Mouse (Mus musculus): ENCODE results near the gene Ppp2r5a.
A peak's percentile ranks its signal among the peaks of the same experiment; 100 is the strongest.

Ppp2r5a gene

GRCm38 (mm10) chr1:191328019-191328441, 75.0 kb downstream of the Ppp2r5a start:
- no peak for DNase-seq (ENCODE audit: low read depth in 2 of 2, low spot score in 2 of 2)

GRCm38 (mm10) chr1:191327258-191327657, 75.8 kb downstream of the Ppp2r5a start:
- no peak for DNase-seq (ENCODE audit: low read depth in 2 of 2, low spot score in 2 of 2)

GRCm38 (mm10) chr1:191326233-191326882, 76.7 kb downstream of the Ppp2r5a start:
- DNase-seq (ENCODE audit: low read depth in 2 of 2, low spot score in 2 of 2): peak; percentile 46 to 56

GRCm38 (mm10) chr1:191325726-191326232, 77.3 kb downstream of the Ppp2r5a start, which contains the start of gene Tmem206:
Tmem206 (plus strand) TSS chr1:191325912.
- peak; percentile 95 for DNase-seq (ENCODE audit: low read depth in 2 of 2, low spot score in 2 of 2)

- no peak for DNase-seq (ENCODE audit: low read depth in 2 of 2, low spot score in 2 of 2)
These were observed 78.1 kb downstream of the Ppp2r5a start for GRCm38 (mm10) chr1:191324733-191325590.

- no peak for DNase-seq (ENCODE audit: low read depth in 2 of 2, low spot score in 2 of 2)
These were observed 79.7 kb downstream of the Ppp2r5a start for GRCm38 (mm10) chr1:191323381-191323780.

- DNase-seq (ENCODE audit: low read depth in 2 of 2, low spot score in 2 of 2): no peak
These were observed 84.4 kb downstream of the Ppp2r5a start for GRCm38 (mm10) chr1:191318686-191319085.

- peak; percentile 58 to 68 for DNase-seq (ENCODE audit: low read depth in 2 of 2, low spot score in 2 of 2)
These were observed 85.4 kb downstream of the Ppp2r5a start, which contains the start of gene Nenf for GRCm38 (mm10) chr1:191317591-191318196. Nenf (minus strand) TSS chr1:191318194.

GRCm38 (mm10) chr1:191316818-191317217, 86.3 kb downstream of the Ppp2r5a start:
- DNase-seq (ENCODE audit: low read depth in 2 of 2, low spot score in 2 of 2): no peak

- DNase-seq (ENCODE audit: low read depth in 2 of 2, low spot score in 2 of 2): no peak
These were observed 89.1 kb downstream of the Ppp2r5a start for GRCm38 (mm10) chr1:191313926-191314325.

GRCm38 (mm10) chr1:191313158-191313557, 89.9 kb downstream of the Ppp2r5a start:
- DNase-seq (ENCODE audit: low read depth in 2 of 2, low spot score in 2 of 2): no peak

GRCm38 (mm10) chr1:191312513-191312941, 90.5 kb downstream of the Ppp2r5a start:
- peak; percentile 72 to 79 for DNase-seq (ENCODE audit: low read depth in 2 of 2, low spot score in 2 of 2)

GRCm38 (mm10) chr1:191311296-191311898, 91.7 kb downstream of the Ppp2r5a start:
- DNase-seq (ENCODE audit: low read depth in 2 of 2, low spot score in 2 of 2): no peak

- no peak for DNase-seq (ENCODE audit: low read depth in 2 of 2, low spot score in 2 of 2)
These were observed 95.2 kb downstream of the Ppp2r5a start for GRCm38 (mm10) chr1:191307766-191308455.

- DNase-seq (ENCODE audit: low read depth in 2 of 2, low spot score in 2 of 2): no peak
These were observed 96.8 kb downstream of the Ppp2r5a start for GRCm38 (mm10) chr1:191306316-191306715.

- DNase-seq (ENCODE audit: low read depth in 2 of 2, low spot score in 2 of 2): no peak
These were observed 97.5 kb downstream of the Ppp2r5a start for GRCm38 (mm10) chr1:191305610-191306009.

- DNase-seq (ENCODE audit: low read depth in 2 of 2, low spot score in 2 of 2): no peak
These were observed 98.9 kb downstream of the Ppp2r5a start for GRCm38 (mm10) chr1:191304216-191304615.

- DNase-seq (ENCODE audit: low read depth in 2 of 2, low spot score in 2 of 2): no peak
These were observed 99.3 kb downstream of the Ppp2r5a start for GRCm38 (mm10) chr1:191303736-191304135.

Data from CD8-positive naive resting alpha-beta T cell, adult 2 months (primary cell).